Mouse (Mus musculus) C2C12 (cell line): ENCODE results near the gene Spred1. TPM values are rescaled to one million over a fixed set of nuclear protein-coding genes. Genes with fewer than 3 reads are reported as not detected.

Source experiments
- H3K27me3 ChIP-seq: one replicate; pipeline ENCODE4 v1.6.1; 2011; ENCODE audit not compliant: control insufficient read depth, insufficient read depth, insufficient read length
- H3K36me3 ChIP-seq: one replicate; pipeline ENCODE4 v1.6.1; 2011; ENCODE audit not compliant: control insufficient read depth, insufficient read depth
- H3K4me3 ChIP-seq: one replicate; pipeline ENCODE4 v1.5.1; 2011; ENCODE audit warnings: mild to moderate bottlenecking, control low read depth; ENCODE audit not compliant: poor library complexity, insufficient read depth, severe bottlenecking
- H3K79me2 ChIP-seq: one replicate; pipeline ENCODE4 v1.6.1; 2011; ENCODE audit not compliant: control insufficient read depth, insufficient read depth
- H3K79me3 ChIP-seq: one replicate; pipeline ENCODE4 v1.6.1; 2011; ENCODE audit warnings: low read depth, control low read depth
- H3ac ChIP-seq: one replicate; pipeline ENCODE3; 2011; ENCODE audit warnings: low read depth; ENCODE audit not compliant: control insufficient read depth, insufficient read length
- CEBPB ChIP-seq: IDR thresholded peaks from one replicate; pipeline ENCODE4 v1.6.1; 2011; ENCODE audit warnings: low read depth, mild to moderate bottlenecking, control low read depth, moderate library complexity
- CTCF ChIP-seq: IDR thresholded peaks from one replicate; pipeline ENCODE4 v1.5.1; 2011; ENCODE audit not compliant: control insufficient read depth, insufficient read depth, insufficient read length
- FOSL1 ChIP-seq: IDR thresholded peaks from one replicate; pipeline ENCODE4 v1.8.0; 2011; ENCODE audit warnings: mild to moderate bottlenecking, low read length; ENCODE audit not compliant: poor library complexity, insufficient read depth, severe bottlenecking
- MAX ChIP-seq: IDR thresholded peaks from one replicate; pipeline ENCODE4 v1.6.1; 2011; ENCODE audit warnings: mild to moderate bottlenecking, control low read depth
- MYOD1 ChIP-seq: IDR thresholded peaks from one replicate; pipeline ENCODE4 v1.6.1; 2011; ENCODE audit warnings: low read depth; ENCODE audit not compliant: control insufficient read depth, insufficient read length
- MYOG ChIP-seq: IDR thresholded peaks from one replicate; pipeline ENCODE4 v1.6.1; 2011; ENCODE audit not compliant: control insufficient read depth, insufficient read length; ENCODE audit errors: extremely low read depth
- USF1 ChIP-seq: IDR thresholded peaks from one replicate; pipeline ENCODE4 v1.6.1; 2011; ENCODE audit warnings: low read depth, mild to moderate bottlenecking, control low read depth, moderate library complexity
- polyA plus RNA-seq: library from polyadenylated mRNA; unstranded; fragments of >200 nt; fragmentation: generic; extraction: Trizol; gene quantifications from one replicate; pipeline ENCODE4 v1.2.1, GENCODE M21; 2012; ENCODE audit warnings: missing spikeins

The Spred1 gene
- polyA plus RNA-seq, 1 experiment = 13.0 TPM

GRCm38 (mm10) chr2:117195578-117195977 is 74.4 kb downstream of the Spred1 start:
- Histone ChIP-seq H3K27me3 (no peaks in the 10 kb centered on the region), H3K79me2 (no peaks in the 10 kb centered on the region), H3K79me3 (no peaks in the 10 kb centered on the region), H3K36me3 (no peaks in the 10 kb centered on the region), H3ac (no peak overlapping the region), H3K4me3 (no peak overlapping the region)
- TF ChIP-seq CEBPB (no peak), FOSL1 (no peak), MYOD1 (no peak), CTCF (no peak), MAX (no peak), MYOG (no peak), USF1 (no peak)

DNA sequence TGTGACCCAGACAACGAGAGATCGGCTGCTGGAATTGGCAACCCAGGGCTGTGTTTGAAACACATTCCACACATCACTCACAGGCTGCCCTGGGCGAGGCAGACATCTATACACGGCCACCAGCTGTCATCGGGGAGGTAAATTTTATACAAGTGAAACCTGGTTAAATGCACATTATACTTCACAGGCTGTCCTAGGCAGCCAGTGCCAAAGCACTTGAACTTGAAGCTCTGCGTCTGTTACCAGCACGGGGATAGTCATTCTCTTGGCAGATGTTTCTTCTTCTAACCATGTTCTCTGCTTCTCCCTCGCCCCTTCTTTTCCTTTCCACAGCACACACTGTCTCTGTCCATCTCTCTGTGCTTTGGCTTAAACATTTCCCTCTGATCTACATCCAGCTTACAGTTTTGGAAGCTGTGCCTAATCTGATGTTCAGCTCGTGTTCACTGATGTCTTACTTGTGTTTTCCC is 79.7 kb downstream of the Spred1 start:
- no peak overlapping the region for H3ac ChIP-seq
- no peaks in the 10 kb centered on the region for H3K79me2 ChIP-seq
- TF ChIP-seq USF1 (no peak), FOSL1 (no peak), MAX (no peak), CTCF (no peak), CEBPB (no peak), MYOG (no peak), MYOD1 (no peak)
- H3K27me3 ChIP-seq = no peaks in the 10 kb centered on the region
- H3K79me3 ChIP-seq = no peaks in the 10 kb centered on the region
- H3K36me3 ChIP-seq = no peaks in the 10 kb centered on the region
- H3K4me3 ChIP-seq = no peak overlapping the region

GRCm38 (mm10) chr2:117203350-117203749 is 82.2 kb downstream of the Spred1 start:
- H3ac ChIP-seq = no peak overlapping the region
- no peaks in the 10 kb centered on the region for H3K36me3 ChIP-seq
- TF ChIP-seq FOSL1 (no peak), MYOD1 (no peak), MAX (no peak), CEBPB (no peak), MYOG (no peak), CTCF (no peak), USF1 (no peak)
- H3K79me2 ChIP-seq = no peaks in the 10 kb centered on the region
- no peak overlapping the region for H3K4me3 ChIP-seq
- no peaks in the 10 kb centered on the region for H3K79me3 ChIP-seq
- H3K27me3 ChIP-seq = no peaks in the 10 kb centered on the region

DNA sequence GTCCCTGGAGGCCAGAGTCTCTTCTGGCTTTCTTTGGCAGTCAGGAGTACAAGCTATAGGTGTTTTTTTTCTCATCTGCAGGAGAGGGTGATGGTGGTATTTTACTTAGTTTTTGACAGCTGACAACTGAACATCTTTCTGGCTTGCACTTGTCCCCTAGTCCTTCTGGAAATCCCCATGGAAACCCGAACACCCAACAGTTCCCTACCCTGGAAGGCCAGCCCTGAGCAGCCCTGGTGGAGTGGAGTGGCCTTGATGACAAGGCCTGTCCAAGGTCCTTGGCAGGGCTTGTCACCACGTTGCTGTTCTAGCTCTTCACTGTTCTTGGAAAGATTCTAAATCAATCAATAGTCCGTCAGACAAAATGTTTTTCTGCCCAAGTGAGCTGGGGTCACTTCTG is 83.4 kb downstream of the Spred1 start:
- H3K4me3 ChIP-seq = no peak overlapping the region
- TF ChIP-seq USF1 (no peak), CEBPB (no peak), FOSL1 (no peak), MAX (no peak), MYOG (no peak), CTCF (no peak), MYOD1 (no peak)
- no peaks in the 10 kb centered on the region for H3K79me2 ChIP-seq
- H3K79me3 ChIP-seq = no peaks in the 10 kb centered on the region
- H3ac ChIP-seq = no peak overlapping the region
- H3K36me3 ChIP-seq = no peaks in the 10 kb centered on the region
- H3K27me3 ChIP-seq = no peaks in the 10 kb centered on the region

GRCm38 (mm10) chr2:117205066-117205465 is 83.9 kb downstream of the Spred1 start:
- no peak for TF ChIP-seq CEBPB
- no peak for TF ChIP-seq FOSL1
- TF ChIP-seq MAX = no peak
- no peak for TF ChIP-seq USF1
- no peak for TF ChIP-seq CTCF
- no peak for TF ChIP-seq MYOD1
- TF ChIP-seq MYOG = no peak
- H3K79me3 ChIP-seq = no peaks in the 10 kb centered on the region
- H3K4me3 ChIP-seq = no peak overlapping the region
- no peak overlapping the region for H3ac ChIP-seq
- no peaks in the 10 kb centered on the region for H3K79me2 ChIP-seq
- no peaks in the 10 kb centered on the region for H3K36me3 ChIP-seq
- no peaks in the 10 kb centered on the region for H3K27me3 ChIP-seq

DNA sequence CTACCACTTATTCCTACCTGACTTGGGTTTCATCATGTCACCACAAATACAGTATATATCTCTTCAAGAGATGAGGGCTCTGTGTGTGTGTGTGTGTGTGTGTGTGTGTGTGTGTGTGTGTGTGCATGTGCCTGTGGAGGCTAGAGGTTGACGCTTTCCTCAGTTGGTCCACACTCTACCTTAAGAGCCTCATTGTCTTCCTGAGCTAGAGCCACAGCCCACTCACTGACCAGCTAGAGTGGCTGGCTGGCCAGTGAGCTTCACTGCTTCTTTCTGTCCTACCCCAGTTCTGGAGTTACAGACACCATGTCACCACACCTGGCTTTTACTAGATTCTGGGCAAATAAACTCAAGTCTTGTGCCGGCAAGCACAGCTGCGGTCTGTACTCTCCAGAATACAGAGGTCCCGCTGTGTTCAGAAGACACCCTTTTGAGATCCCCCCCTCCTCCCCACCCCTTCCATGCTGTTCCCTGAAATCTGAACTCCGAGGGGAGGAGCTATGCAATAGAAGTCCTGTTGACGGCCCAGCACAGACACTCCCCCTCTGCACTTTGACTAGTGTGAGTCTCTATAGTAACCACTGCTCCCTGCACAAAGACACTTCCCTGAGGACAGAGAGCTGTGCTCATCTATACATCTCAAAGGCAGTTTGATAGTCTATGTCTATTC is 89.4 kb downstream of the Spred1 start:
- H3K27me3 ChIP-seq = no peaks in the 10 kb centered on the region
- no peaks in the 10 kb centered on the region for H3K79me3 ChIP-seq
- no peaks in the 10 kb centered on the region for H3K79me2 ChIP-seq
- no peaks in the 10 kb centered on the region for H3K36me3 ChIP-seq
- peak overlapping the region; percentile 25 for H3ac ChIP-seq
- TF ChIP-seq MYOG (no peak), MAX (no peak), MYOD1 (no peak)
- H3K4me3 ChIP-seq = no peak overlapping the region
